Mouse (Mus musculus) brain, embryonic 14.5 days (tissue): ENCODE results near the gene Cdan1.

Source experiments
- CTCF ChIP-seq: fragments of 200-500 bp; IDR thresholded peaks from 2 replicates; pipeline ENCODE4 v1.5.1; 2012; ENCODE audit warnings: inconsistent platforms, mild to moderate bottlenecking, moderate library complexity, borderline replicate concordance; ENCODE audit not compliant: insufficient read depth, insufficient read length; ENCODE audit errors: extremely low read depth
- POLR2A ChIP-seq: fragments of 200-500 bp; IDR thresholded peaks from 2 replicates; pipeline ENCODE4 v1.6.1; 2012; ENCODE audit warnings: mild to moderate bottlenecking, inconsistent platforms, borderline replicate concordance; ENCODE audit not compliant: poor library complexity, insufficient read depth, insufficient read length, severe bottlenecking; ENCODE audit errors: extremely low read depth

- TF ChIP-seq CTCF, result no peak
- TF ChIP-seq POLR2A, result no peak
Observed at GRCm38 (mm10) chr2:120745496-120745895, 104.4 kb downstream of the Cdan1 start.
